Mouse (Mus musculus) kidney, adult 2 months (tissue): ENCODE results near the gene P2ry6.

Experiments
- CTCF ChIP-seq: fragments of 200-500 bp; conservative IDR thresholded peaks from 2 replicates; pipeline ENCODE4 v1.5.1; 2011; ENCODE audit warnings: low read depth, mild to moderate bottlenecking, control low read depth, low read length, moderate library complexity, mixed read lengths; ENCODE audit not compliant: insufficient read depth, insufficient read length
- POLR2A ChIP-seq: fragments of 200-500 bp; IDR thresholded peaks from one replicate; pipeline ENCODE4 v1.6.1; 2011; ENCODE audit warnings: low read depth, low read length, control low read depth

- TF ChIP-seq POLR2A (no peak), CTCF (no peak)
Observed at GRCm38 (mm10) chr7:100944306-100944705, 30.1 kb downstream of the P2ry6 start.
